Mouse (Mus musculus) ES-Bruce4 (cell line): ENCODE data around the gene Cdk17.

ENCODE experiments used
- CTCF ChIP-seq: IDR thresholded peaks from one replicate; pipeline ENCODE4 v1.8.1; 2011; ENCODE audit warnings: low read depth, low read length
- POLR2A ChIP-seq: IDR thresholded peaks from one replicate; pipeline ENCODE4 v1.8.1; 2011; ENCODE audit warnings: low read length; ENCODE audit not compliant: insufficient read depth

DNA sequence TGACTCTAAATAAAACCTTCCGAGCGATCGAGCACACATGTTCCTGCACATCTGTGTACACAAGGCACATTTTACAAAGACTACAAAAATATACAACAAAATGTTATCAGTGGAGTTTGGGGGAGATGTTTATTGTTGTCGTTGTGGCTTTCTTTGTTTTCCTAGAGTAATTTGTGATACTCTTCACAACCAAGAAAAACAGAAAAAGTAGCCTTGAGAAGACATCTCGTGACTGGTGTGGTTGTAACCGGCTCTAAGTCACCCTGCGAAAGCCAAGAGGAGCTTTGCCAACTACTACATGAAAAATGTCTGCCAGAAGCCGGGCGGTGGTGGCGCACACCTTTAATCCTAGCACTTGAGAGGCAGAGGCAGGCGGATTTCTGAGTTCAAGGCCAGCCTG is 145.7 kb downstream of the Cdk17 start:
- no peak for TF ChIP-seq POLR2A
- TF ChIP-seq CTCF, result no peak
